Mouse (Mus musculus) adrenal gland, postnatal 10 days (tissue): ENCODE results near the gene Slc5a2. TPM values are rescaled to one million over a fixed set of nuclear protein-coding genes. Genes with fewer than 3 reads are reported as not detected.

ENCODE experiments used
- DNase-seq: peaks from one replicate; pipeline ENCODE4 v3.0.0; 2021; ENCODE audit warnings: mixed read lengths
- total RNA-seq, 2 experiments: library from RNA; stranded (reverse); gene quantifications; 2 replicates each; pipeline ENCODE4 v1.2.3; 2021

Gene Slc5a2
- total RNA-seq, 2 experiments from 2014 or later, result 0.27 TPM; not detected in 1

DNA sequence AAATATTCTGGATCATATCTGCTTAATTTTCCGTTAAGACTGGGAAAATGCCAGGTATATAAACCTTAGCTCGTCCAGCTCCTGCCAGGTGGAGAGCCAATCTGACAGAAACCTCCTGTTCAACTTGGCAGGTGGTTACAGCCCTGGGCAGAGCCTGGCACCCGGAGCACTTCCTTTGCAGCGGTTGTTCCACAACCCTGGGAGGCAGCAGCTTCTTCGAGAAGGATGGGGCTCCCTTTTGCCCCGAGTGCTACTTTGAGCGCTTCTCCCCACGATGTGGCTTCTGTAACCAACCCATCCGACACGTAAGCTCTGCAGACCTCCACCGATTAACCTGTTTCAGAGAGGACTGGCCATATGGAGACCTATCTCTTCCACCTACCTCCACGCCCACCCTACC, 13.5 kb upstream of the Slc5a2 start:
- DNase-seq, result no peak

DNA sequence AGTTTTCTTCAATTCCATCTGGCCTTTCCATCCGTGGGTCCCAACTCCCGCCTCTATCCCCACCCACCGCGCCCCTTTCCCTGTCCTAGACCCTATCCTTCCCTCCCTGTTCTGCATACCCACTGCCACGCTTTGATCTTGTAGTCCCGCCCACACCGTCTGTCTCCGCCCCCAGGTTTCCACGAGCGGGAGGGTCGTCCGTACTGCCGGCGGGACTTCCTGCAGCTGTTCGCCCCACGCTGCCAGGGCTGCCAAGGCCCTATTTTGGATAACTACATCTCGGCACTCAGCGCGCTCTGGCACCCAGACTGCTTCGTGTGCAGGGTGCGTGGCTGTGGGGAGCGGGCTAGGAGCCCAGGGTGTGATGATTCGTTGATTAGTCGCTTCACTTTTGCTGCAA, 12.8 kb upstream of the Slc5a2 start:
- no peak for DNase-seq

DNA sequence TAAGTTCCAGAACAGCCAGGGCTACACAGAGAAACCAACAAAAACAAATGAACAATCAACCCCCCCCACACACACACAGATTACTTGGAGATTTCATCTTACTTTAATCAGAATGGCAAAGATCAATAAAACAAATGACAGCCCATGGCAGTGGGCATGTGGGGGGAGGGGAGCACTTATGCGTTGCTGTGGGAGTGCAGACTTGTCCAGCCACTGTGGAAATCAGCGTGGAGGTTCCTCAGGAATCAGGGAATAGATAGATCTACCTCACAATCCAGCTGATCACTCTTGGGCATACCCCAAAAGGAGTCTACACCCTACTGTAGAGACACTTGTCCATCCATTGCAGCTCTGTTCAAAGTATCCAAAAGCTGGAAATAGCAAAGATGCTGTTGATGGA, 10.5 kb upstream of the Slc5a2 start:
- no peak for DNase-seq

DNA sequence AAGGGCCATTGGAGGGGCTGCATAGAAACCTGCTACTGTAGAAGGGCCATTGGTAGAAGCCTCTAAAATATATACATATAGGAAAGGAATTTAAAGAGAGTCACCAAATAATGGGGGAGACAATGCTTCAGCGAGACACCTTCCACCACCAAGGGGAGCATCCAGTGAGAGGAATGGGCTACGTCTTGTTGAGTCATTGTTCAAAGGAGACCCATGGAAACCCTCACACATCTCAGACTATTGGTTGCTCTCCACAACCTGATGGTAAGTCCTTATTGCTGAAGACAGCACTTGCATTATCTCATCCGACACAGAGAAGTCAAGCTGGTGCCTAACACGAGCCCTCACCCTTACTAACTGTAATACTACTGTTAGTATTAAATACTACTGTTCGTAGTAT, 9.7 kb upstream of the Slc5a2 start:
- DNase-seq, result no peak

DNA sequence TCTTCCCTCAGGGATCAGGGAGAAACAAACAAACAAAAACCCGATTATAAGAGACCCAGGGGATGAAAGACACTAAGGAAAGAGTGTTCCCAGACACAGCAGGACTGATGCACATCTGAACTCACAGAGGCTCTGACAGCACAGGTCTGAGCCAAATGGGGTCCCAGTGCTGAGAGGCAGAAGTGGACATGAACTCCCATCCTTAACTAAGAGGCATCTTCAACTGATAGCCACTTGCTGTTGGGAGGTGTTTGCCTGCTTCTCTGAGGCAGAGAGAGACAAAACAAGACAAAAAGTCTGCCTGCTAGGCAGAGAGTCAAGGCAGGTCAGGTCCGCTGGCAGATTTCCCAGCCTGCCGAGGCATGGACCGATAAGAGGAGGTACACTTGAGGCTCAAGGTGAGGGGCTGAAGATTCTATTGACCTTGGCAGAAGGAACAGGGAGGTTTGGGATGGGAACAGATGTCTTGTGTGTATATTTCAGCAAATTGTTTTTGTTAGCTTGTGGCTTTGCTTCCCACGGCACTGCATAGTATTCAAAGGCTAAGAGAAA, 8.6 kb upstream of the Slc5a2 start:
- peak; percentile 50 for DNase-seq

DNA sequence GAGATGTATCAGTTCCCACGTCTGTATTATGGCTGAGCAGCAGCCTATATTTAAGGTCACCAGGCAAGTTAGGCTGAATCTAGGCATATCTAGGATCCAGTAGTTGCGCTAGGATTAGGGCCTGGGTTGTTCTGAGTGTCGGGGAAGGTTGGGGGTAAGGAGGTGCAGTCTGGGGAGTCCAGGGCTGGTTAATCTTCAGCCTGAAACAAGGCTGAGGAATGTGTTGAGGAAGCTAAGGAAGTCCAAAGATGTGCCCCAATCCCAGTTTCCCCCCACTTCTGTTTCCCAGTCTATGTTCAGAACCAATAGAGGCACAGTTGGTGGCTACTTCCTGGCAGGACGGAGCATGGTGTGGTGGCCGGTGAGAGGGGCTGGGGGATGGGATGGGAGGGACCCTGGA, 599 bp downstream of the Slc5a2 start:
- DNase-seq, result no peak

DNA sequence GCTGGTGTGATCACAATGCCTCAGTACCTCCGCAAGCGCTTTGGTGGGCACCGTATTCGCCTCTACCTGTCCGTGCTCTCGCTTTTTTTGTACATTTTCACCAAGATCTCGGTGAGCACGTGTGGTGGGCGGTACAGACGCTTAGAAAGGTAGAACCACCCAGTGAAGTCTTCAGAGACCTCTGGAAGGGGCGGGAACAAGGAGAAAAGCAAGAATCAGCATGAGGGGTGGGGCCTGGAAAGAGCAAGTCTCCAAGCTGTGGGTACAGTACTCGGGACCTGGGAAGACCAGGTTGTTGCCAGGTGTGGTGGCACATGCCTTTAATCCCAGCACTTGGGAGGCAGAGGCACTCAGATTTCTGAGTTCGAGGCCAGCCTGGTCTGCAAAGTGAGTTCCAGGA, 1.9 kb downstream of the Slc5a2 start:
- DNase-seq, result no peak

DNA sequence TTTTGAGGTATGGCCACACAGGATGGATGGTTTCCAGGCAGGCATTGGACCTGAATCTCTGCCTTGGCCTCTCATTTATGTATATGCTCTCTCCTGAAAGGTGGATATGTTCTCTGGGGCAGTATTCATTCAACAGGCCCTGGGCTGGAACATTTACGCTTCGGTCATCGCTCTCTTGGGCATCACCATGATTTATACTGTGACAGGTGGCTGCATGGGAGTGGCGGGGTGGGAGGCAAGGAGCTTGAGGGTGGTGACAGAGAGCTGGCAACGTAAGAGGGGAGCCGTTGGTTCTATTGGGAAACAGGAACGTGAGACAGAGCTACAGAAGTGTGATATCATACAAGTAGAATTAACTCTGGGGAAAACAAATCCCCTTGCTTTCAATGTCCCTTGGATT, 2.4 kb downstream of the Slc5a2 start:
- no peak for DNase-seq

DNA sequence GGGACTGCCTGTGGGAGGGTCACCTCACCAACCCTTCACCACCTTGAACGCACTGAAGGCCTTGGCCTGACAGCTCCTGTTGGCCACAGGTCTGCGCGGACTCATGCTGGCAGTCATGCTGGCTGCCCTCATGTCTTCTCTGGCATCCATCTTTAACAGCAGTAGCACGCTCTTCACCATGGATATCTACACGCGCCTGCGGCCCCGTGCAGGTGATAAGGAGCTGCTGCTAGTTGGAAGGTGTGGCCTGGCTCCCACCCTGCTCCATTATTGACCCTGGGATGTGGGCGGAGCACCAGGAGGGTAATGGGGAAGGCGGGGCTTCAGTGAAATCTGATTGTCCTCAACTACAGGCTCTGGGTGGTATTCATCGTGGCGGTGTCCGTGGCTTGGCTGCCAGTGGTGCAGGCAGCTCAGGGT, 5.0 kb downstream of the Slc5a2 start:
- no peak for DNase-seq

DNA sequence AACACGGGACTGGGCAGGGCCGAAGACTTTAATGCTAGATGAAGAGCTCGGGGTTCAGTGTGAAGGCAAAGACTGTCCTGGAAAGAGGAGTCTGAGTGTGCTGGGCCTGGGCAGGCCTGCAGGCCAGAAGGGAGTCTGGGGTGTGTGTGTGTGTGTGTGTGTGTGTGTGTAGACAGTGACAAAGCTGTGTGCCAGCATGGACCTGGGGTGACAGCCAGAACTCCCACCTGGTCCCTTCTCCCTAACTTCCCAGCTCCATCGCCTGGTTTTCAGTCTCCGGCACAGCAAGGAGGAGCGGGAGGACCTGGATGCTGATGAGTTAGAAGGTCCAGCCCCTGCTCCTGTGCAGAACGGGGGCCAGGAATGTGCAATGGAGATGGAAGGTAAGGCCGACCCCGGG, 6.0 kb downstream of the Slc5a2 start:
- DNase-seq, result no peak

DNA sequence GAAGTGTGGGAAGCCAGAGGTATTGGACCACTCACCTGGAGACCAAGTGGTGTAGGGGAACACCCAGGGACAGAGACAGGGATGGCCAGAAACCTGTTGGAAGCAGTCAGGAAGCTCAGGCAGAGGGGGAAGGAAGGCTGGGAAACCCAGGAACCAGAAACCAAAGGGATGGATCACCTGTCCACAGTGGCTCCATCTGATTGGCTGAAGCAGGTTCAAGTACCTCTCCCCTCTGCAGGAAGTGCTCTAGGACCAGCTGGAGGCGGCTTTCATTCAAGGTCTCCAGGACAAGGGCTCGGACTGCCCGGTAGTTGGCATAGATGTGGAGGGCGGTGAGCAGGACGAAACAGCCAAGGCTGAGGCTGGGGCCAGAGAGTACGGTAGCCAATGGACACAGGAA, 10.6 kb downstream of the Slc5a2 start:
- no peak for DNase-seq

DNA sequence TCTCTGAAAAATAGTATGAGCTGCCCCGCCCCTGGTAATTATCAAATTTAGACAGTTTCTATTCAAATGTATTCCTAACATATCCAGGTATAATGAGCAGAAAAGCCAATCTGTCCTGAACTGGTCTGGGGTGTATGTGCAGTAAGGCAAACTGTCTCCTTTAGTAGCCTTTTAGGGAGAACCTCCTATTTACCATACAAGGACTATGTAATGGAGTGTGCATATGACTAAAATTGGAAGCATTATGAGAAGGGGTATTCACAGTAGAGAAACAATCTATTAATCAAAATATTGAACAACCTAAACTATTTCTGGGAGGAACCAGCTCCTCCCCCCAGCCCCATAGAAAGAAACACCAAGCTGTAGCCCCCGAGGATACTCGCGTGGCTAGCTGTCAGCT, 14.3 kb downstream of the Slc5a2 start:
- DNase-seq, result no peak

DNA sequence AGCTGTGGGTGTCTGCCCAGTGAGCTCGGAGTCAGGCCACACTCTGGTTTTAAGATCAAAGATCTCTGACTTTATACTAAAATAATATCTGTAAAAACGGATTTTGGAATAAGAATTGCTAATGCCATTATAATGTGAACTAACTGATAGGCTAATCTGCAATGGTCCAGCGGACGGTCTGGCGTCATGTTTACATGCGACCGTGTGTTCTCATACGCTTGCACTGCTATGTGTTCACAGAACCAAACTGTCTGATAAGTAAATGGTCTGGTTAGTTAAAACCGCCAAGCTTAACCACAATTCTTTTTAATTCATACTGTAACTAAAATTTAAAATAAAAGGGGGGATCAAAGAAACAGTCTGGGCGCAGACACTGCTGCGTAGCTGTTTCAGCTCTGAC, 16.3 kb downstream of the Slc5a2 start:
- DNase-seq, result no peak

DNA sequence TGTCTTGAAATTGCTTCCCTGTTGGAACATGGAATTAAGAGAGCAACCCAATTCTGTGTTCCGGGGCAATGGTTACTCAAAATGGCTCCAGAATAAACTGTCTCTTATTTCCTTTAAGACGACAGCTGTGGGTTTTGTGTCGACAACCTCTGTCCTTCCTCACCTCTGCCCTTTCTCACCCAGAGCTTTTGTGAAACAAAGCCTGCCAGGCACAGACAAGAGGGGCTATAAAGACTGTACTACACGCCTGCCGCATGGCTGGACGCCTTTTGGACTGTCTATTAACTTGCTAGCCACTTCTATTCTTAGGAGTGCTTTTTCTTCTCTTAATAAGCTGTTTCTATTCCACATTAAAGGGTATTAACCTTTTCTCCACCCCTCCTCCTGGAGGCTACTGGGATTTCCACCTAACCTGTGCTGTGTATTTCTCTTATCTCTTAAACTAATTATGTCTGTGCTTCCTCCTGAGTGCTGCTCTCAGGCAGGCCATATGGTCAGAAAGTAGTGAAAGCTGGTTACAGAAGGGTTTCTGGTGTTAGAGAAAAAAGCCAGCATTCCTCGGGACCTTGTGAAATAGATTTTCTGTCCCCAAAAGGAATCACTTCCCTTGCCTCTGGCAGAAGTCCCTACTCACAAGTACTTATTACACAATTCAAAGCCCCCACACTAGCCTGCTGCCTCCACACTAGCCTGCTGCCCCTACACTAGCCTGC, 17.2 kb downstream of the Slc5a2 start:
- no peak for DNase-seq

DNA sequence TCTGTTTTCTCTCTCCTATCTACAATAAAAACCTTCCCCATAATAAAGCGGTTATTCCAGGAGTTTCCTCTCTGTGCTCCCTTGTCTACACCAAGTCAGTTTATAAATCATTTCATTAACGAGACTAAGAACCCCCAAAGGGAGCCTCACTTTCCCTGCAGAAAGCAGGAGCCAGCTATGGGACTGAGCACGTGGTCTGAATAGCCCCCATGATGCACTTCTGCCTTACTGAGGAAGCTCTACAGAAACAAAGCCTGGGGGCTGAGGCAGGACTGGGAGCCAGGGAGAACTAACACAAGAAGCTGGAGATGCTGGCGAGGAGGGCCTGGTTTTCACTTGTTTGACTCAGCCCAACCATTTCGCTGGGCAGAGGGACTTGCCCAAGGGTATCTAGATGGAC, 18.6 kb downstream of the Slc5a2 start:
- no peak for DNase-seq

DNA sequence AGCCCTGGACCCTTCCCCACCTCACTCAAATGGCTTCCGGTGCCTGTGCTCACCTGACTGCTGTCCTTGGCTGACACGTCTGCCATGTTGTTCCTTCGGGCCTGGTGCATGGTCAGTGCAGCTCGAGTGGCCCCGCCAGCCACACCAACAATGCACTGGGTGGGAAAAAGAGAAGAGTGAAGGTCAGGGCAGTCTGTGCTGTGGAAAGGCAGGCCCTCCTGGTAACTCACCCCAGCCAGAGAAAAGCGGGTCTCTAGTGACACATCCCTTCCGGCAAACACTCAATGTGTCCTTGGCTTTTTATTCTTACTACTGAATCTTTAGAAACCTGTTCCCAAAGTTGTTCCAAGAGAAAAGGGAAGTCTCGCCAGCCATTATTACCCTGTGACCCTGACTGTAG, 19.6 kb downstream of the Slc5a2 start:
- peak; percentile 41 for DNase-seq

DNA sequence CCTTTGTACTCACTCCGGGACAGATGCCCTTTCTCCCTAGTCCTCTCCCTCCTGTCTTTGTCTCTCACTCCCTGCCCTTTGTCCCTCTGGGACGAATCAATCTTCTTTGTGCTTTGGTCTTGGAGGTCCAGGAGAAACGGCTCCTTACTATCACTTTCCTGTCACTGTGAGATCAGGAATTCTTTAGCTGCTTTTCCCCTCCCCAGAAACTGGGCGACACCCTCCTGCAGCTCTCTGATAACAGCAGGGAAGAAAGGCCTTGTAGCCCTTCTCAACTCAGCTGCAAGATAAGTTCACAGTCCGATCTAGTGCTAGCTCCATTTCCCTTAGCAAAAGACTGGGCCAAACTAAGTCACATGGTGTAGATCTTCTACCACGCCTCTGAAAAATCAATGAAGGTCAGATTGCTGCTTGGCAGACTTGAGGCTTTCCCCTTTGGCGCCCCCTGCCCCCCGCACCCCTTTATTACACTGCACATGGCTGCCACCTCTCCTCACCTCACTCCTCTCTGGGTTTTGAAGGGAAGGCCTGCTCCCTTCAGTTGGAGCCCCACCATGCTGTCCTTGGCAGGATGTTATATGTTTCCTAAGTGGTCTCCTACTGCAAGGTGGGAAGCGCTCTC, 23.6 kb downstream of the Slc5a2 start:
- peak; percentile 30 for DNase-seq

DNA sequence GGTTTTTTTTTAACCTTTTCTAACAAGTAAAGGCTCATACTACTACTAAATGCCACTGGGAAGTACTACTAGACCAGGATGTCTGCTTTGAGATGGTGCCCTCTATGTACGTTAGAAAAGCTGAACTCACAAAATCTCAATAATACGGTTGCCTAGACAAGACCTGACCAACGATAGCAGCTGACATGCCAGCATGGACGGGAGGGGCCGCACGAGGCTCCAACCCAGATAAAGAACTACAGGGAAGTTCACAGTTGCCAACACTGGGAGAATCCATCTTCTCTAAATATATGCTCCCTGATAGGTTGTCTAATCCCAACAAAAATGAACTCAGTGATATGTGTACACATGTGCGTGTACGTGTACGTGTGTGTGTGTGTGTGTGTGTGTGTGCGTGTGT, 29.3 kb downstream of the Slc5a2 start:
- DNase-seq, result no peak

DNA sequence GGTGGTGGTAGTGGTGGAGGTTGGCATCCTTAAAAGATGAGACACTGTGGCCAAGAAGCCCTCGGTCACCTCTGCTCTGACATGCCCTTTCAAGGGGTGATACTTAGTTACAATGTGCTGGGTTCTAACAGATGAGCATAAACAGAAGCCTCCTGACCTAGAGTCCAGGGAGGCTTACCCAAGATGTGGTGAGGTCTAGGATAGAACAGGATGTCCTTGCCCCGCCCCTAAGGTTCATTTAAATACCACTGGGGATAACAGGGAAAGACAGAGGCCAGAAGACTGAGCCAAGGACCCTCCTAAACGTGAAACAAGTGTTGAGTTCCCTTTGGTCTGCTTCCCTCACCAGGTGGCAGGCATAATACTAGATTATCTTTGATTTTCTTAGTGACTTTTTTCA, 31.1 kb downstream of the Slc5a2 start:
- no peak for DNase-seq

DNA sequence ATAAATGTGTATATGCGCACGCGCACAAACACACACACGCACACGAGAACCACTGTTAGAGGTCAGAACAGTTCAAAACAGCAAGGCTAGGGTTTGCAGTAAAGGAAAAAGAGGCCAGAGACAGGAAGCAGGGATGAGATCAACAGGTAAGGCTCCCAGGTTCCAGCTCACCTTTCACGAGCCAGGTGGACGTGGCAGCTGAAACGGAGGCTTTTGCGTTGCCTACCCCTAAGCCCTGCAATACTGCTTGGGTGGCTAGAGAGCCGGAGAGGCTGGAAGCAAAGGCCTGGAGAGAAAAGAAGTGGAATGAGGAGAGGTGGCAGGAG, 31.8 kb downstream of the Slc5a2 start:
- no peak for DNase-seq

DNA sequence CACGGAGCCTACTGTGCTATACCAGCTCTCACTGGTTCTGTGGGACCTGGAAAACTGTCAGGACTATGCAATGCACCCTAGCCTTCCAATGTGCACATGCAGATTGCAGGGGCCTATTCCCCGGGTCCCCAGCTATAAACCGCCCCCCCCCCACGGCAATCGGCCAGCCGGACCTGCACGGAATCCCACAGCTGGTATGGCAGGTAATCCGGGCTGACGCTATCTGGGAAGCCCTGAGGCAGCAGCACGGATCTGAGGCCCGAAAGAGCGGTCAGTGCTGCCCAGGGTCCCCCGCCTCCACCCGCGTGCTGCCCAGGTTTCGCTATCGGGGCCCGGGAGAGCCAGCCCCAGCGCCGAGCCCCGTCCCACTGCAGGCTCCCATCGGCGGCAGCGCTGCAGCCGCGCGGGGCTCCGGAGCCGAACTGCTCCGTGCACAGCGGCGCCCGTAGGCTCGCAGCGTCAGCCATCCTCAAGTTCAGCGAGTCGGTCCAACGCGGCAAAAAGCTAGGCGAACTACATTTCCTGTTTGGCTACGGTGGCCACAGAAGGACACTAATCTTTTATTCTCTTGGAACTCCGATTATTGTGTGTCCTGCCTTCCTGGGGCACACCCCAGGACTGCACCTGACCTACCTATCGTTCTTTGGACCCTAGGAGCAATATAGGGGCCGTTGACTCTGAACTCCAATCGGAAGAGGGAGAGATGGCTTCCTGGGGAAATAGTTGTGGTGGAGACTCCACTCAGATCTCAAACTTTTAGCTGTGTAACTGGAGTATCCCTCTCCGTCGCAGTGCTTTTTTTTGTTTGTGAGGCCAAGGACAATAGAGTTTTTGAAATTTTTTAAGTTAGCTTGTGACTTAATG, 32.4 kb downstream of the Slc5a2 start, which contains the start of gene BC017158:
Gene BC017158, minus strand, starts transcription at position 554 of the 864 bp plus-strand sequence.
- DNase-seq, result peak; percentile 81

DNA sequence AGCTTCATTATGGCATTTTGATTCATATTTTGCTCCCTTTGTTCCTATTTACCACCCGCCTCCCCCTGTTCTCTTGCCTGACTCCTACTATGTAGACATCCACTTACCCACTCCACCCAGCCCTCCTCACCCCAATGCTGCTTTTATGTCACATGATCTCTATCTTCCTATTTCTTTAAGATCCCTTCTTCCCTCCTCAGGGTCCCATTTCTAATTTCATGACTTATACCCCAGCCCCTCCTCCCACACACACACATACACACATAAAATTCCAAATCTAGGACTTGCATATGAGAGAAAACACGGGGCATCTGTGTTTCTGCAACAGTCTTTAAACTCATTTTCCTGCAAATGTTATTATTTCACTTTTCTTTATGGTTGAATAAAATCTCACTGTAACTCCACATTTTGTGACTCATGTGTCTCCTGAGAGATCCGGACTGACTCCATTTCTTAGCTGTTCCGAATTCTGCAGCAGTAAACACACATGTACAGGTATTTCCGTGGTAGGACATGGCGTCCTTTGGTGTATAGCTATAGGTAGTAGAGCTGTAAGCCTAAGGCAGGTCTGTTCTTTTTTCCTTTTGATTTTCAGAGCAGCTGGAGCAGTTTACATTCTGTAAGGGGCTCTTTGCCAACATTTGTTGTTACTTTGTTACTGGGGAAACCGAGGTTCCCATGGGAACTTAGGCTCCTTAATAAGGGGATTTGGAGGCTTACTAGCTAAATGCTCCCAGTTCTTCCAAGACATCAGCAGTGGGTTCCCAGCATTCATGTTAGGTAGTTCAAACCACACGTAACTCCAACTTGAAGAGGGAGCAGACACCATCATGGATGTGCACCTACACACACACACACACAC, 33.3 kb downstream of the Slc5a2 start:
- no peak for DNase-seq
